ENCODE assay signal across 30 mouse cellular contexts in genomic region chr13:32042748-32043147, GRCm38 (mm10).
DNase-seq lines count a peak whose midpoint lies in the region; ATAC-seq lines count a peak whose summit lies in the region.
"Had no signal": no experiment of that assay in that cellular context is flagged by ENCODE, and none has a peak within 500 bp of the region (broad histone marks: within the 10 kb centered on the region; RNA-seq: fewer than 3 reads in every experiment).

No protein-coding gene starts in this region.

- peak; percentile 67 for DNase-seq in embryonic facial prominence, embryonic 14.5 days (ENCODE audit: low spot score)
- no peak for DNase-seq in embryonic facial prominence, embryonic 10.5 days (ENCODE audit: low spot score)
- DNase-seq in 416B (ENCODE audit: low read depth) (peak; percentile 58), NIH3T3 (ENCODE audit: low read depth) (peak; percentile 45)
- no peak for DNase-seq in adrenal gland, adult (ENCODE audit: inconsistent age in 2 of 2, low spot score in 1 of 2)
- DNase-seq in heart, embryonic 10.5 days (ENCODE audit: low spot score) = no peak
- no peak for DNase-seq in forebrain, embryonic 10.5 days (ENCODE audit: extremely low spot score, low spot score)
- DNase-seq: adrenal gland, adult 2 months; adrenal gland, postnatal 14 days; B cell, adult 2 months; cerebellum, adult 11-12 months; cerebellum, adult 8-10 months; cerebellum, postnatal 36 days; gastrocnemius, postnatal 25 days; heart, adult 2 months; heart, postnatal 36 days; kidney, adult 11 months had no signal

- WGBS in embryonic facial prominence, embryonic 14.5 days = 42% methylated on average over 2 of the region's 2 CpGs
- 75% methylated on average over 2 of the region's 2 CpGs for WGBS in embryonic facial prominence, embryonic 10.5 days
- WGBS in heart, embryonic 10.5 days = 65% methylated on average over 2 of the region's 2 CpGs
- WGBS in forebrain, embryonic 10.5 days = 84% methylated on average over 2 of the region's 2 CpGs

- no peaks in the 10 kb centered on the region for H3K36me3 ChIP-seq in embryonic facial prominence, embryonic 14.5 days (ENCODE audit: control insufficient read depth, insufficient read depth, low read length)
- no peaks in the 10 kb centered on the region for H3K36me3 ChIP-seq in embryonic facial prominence, embryonic 10.5 days (replicated peaks)
- no peaks in the 10 kb centered on the region for H3K36me3 ChIP-seq in heart, embryonic 10.5 days
- H3K36me3 ChIP-seq in forebrain, embryonic 10.5 days (replicated peaks) = no peaks in the 10 kb centered on the region
- H3K36me3 ChIP-seq: embryonic facial prominence, embryonic 12.5 days; G1E; hindbrain, embryonic 10.5 days; hindbrain, embryonic 13.5 days; intestine, embryonic 15.5 days had no signal

- H3K4me2 ChIP-seq in embryonic facial prominence, embryonic 14.5 days (ENCODE audit: low read depth, low read length) = no peak overlapping the region
- H3K4me2 ChIP-seq: embryonic facial prominence, embryonic 12.5 days; forebrain, embryonic 13.5 days; heart, embryonic 11.5 days; hindbrain, embryonic 13.5 days; intestine, embryonic 15.5 days had no signal

- no peaks in the 10 kb centered on the region for H3K9me3 ChIP-seq in embryonic facial prominence, embryonic 14.5 days (ENCODE audit: control insufficient read depth, low read length)
- no peaks in the 10 kb centered on the region for H3K9me3 ChIP-seq in embryonic facial prominence, embryonic 10.5 days
- no peaks in the 10 kb centered on the region for H3K9me3 ChIP-seq in heart, embryonic 10.5 days
- no peaks in the 10 kb centered on the region for H3K9me3 ChIP-seq in forebrain, embryonic 10.5 days
- H3K9me3 ChIP-seq: embryonic facial prominence, embryonic 12.5 days; forebrain, embryonic 13.5 days; G1E; hindbrain, embryonic 10.5 days; hindbrain, embryonic 13.5 days; intestine, embryonic 15.5 days had no signal

- no peak overlapping the region for H3K9ac ChIP-seq in embryonic facial prominence, embryonic 14.5 days (ENCODE audit: low read depth, low read length)
- H3K9ac ChIP-seq: embryonic facial prominence, embryonic 12.5 days; forebrain, embryonic 13.5 days; hindbrain, embryonic 13.5 days; intestine, embryonic 15.5 days had no signal

- H3K4me1 ChIP-seq in embryonic facial prominence, embryonic 14.5 days (ENCODE audit: control insufficient read depth, insufficient read depth, low read length) = no peaks in the 10 kb centered on the region
- peaks cover 23% of the 10 kb centered on the region for H3K4me1 ChIP-seq in embryonic facial prominence, embryonic 10.5 days
- peaks cover 2% of the 10 kb centered on the region; the same call in 1 of the 2 replicates for H3K4me1 ChIP-seq in heart, embryonic 10.5 days
- peaks cover 19% of the 10 kb centered on the region for H3K4me1 ChIP-seq in forebrain, embryonic 10.5 days
- H3K4me1 ChIP-seq: forebrain, embryonic 13.5 days; hindbrain, embryonic 13.5 days had no signal

- H3K27me3 ChIP-seq in embryonic facial prominence, embryonic 14.5 days (replicated peaks; ENCODE audit: control insufficient read depth, insufficient read depth, low read length) = no peaks in the 10 kb centered on the region
- H3K27me3 ChIP-seq in embryonic facial prominence, embryonic 10.5 days (replicated peaks; ENCODE audit: low read depth, poor library complexity, severe bottlenecking) = peaks cover 14% of the 10 kb centered on the region
- no peaks in the 10 kb centered on the region for H3K27me3 ChIP-seq in heart, embryonic 10.5 days (ENCODE audit: insufficient read depth, poor library complexity, severe bottlenecking)
- H3K27me3 ChIP-seq in forebrain, embryonic 10.5 days (ENCODE audit: poor library complexity, severe bottlenecking) = no peaks in the 10 kb centered on the region
- H3K27me3 ChIP-seq: CH12.LX; embryonic facial prominence, embryonic 12.5 days; forebrain, embryonic 13.5 days; hindbrain, embryonic 13.5 days; intestine, embryonic 15.5 days; Patski had no signal

- no peak overlapping the region for H3K4me3 ChIP-seq in embryonic facial prominence, embryonic 14.5 days (ENCODE audit: low read depth, low read length)
- H3K4me3 ChIP-seq in embryonic facial prominence, embryonic 10.5 days = no peak overlapping the region
- no peak overlapping the region for H3K4me3 ChIP-seq in heart, embryonic 10.5 days
- no peak overlapping the region for H3K4me3 ChIP-seq in forebrain, embryonic 10.5 days
- H3K4me3 ChIP-seq: embryonic facial prominence, embryonic 12.5 days; erythroblast, embryonic 14.5 days; forebrain, embryonic 13.5 days; heart, adult 2 months; hindbrain, embryonic 10.5 days; hindbrain, embryonic 13.5 days; intestine, embryonic 15.5 days had no signal

- no peak overlapping the region for H3K27ac ChIP-seq in embryonic facial prominence, embryonic 14.5 days (replicated peaks; ENCODE audit: low read depth, low read length)
- H3K27ac ChIP-seq in embryonic facial prominence, embryonic 10.5 days (replicated peaks) = no peak overlapping the region
- no peak overlapping the region for H3K27ac ChIP-seq in heart, embryonic 10.5 days
- H3K27ac ChIP-seq in forebrain, embryonic 10.5 days = no peak overlapping the region
- H3K27ac ChIP-seq: embryonic facial prominence, embryonic 12.5 days; forebrain, embryonic 13.5 days; heart, adult 2 months; hindbrain, embryonic 10.5 days; hindbrain, embryonic 13.5 days; intestine, embryonic 15.5 days had no signal

- ATAC-seq in embryonic facial prominence, embryonic 14.5 days (ENCODE audit: low read depth) = 0 out of 2 replicates have a peak, but pooled peaks have one; percentile 33
- ATAC-seq in granulocyte monocyte progenitor cell, adult 5-6 weeks (replicated peaks; ENCODE audit: poor library complexity, severe bottlenecking) = peak; percentile 46
- ATAC-seq: forebrain, embryonic 13.5 days; forebrain, embryonic 16.5 days; hindbrain, embryonic 16.5 days; intestine, embryonic 15.5 days; Patski had no signal

Comparison
In these comparisons a context has a peak if more than half of its experiments do, and no peak if none do; other contexts are left out.
1. DNase-seq: peak in embryonic facial prominence, embryonic 14.5 days (single experiment), 416B (single experiment) and NIH3T3 (single experiment); none in embryonic facial prominence, embryonic 10.5 days (single experiment), adrenal gland, adult (0 of 2), heart, embryonic 10.5 days (single experiment) and forebrain, embryonic 10.5 days (single experiment).